Mouse (Mus musculus) adipocyte (in vitro differentiated cells): ENCODE measurements around the gene Nrip1.
A peak's percentile ranks its signal among the peaks of the same experiment; 100 is the strongest.

Experiments
- DNase-seq: peaks from one replicate; pipeline ENCODE4 v3.0.0-alpha.2; 2016; ENCODE audit warnings: low spot score

The Nrip1 gene

DNA sequence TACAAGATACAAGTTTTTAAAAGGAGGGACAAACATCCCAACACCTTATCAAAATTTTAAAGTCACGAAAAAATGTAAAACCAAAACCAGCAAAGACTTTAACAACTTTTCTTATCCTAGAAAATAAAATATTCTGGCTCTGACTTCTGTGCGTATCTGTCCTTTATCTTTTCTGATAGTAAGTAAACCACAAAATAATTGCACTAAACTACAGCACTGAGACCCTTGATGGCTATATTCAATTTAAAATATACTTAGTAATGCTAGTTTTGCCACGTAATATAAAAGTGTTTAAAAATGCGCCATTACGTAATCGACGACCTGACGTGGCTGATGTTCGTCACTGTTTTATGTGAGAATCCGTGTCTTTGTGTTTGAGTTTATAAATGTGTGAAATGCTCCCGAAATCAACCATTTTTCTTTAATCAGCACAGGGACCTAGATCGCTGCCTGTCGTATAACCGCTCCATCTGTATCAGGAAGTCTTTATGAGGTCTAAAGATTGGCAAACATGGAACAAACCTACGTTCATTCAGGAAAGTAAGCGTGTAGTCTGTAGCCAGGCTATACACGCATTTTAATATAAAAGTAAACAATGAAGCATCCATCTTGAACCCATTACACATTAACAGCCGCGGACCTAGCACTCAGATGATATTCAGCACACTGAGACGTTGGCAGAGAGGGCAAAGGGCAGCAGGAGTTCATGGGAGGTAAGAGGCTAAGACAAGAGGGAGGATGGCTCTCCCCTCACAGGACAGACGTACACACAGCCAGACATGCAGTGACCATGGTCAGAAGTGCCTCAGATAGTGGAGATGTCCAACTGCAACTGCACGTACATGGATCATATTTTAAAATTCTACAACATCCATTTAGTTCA lies 56.4 kb downstream of the Nrip1 start:
- DNase-seq = no peak

DNA sequence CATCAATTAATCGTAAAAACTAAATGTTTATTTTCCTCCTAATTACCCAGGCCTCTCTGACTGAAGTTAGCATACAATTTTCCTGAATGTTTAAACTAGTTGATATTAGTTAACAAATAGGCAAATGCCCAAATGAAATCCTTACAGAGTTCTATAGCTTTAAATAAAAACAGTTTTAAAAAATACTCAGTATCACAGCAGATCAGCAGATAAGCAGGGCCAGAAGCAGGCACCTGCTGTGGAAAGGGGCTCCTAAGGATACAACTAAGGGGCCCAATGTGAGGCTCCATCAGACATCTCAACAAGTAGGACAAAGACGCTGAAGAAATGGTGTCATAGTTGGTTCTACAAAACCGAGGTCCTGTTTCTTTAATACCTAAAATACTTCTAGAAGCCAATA lies 58.0 kb downstream of the Nrip1 start:
- no peak for DNase-seq

DNA sequence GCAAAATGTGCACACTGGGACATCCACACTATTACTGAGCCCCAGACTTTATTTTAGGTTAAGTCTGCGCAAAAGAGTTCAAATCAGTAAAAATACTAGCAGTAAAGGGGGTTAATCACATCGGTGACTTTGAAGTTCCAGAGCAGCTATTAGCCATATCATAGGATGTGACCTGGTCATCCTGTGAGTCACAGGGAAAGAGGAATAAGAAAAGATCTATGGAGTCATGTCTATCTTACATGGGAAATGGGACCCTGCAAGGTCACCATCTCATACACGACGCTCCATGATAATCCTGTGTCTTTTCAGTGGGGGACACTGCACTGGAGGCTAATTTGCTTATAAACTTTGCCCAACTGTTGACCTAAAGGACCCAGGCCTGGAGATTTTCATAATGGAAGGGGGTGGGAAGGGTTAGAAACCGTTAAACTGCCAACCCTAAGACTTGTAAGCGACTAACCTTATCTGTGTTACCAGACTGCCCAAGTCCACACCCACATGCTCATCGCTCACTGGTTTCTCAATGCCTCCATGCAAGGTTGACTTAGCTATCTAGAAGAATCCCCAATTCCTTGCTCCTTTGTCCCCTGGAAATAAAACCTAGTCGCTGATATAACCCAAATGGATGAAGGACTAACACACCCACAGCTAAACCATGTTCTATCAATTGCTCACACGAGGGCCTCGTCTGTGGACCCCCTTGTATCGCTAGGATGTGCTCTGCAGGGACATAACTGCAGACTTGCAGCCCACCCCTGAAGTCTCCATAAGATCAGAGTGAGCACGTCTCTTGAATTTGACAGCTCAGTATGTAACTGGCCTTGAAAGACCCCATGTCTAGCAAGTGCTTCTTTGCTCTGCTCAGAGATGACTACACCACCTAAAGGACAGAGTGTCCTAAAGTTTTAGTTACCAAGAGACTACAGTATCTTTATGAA lies 59.3 kb downstream of the Nrip1 start:
- DNase-seq = no peak

DNA sequence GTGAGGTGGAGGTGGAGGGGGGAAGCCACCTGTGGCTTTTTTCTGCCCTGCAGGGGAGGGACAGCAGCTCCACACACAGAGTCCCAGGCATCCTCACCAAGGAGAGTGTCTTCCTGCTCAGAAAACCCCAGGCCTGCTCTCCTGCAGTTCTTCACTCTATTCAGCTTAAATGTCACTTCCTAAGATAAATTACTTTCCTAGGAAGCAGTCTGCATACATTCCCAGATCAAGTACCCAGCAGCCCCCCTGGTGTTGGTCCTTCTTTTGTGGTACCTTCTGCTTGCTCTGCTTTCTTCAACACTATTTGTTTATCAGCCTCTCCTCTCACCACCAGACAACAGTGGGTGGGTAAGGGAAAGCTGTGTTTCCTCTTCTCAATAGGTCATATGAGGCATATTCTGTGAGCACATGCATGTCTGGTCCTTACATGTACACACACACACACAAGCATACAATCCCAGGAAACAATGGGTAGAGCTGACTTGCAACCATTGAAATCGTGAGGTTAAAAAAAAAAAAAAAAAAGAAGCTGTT lies 60.7 kb downstream of the Nrip1 start:
- no peak for DNase-seq

DNA sequence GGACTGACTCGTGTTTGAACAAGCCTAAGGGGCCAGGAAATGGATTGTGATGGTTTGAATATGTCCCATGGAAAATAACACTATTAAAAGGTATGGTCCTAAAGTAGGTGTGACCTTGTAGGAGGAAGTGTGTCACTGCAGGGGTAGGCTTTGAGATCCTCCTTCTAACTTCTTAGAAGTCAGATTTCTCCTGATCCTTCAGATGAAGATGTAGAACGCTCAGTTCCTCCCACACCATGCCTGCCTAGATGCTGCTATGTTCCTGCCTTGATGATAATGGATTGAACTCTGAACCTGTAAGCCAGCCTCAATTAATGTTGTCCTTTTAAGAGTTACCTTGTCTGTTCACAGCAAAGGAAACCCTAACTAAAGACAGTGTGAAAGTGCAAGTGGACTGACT lies 62.8 kb downstream of the Nrip1 start:
- DNase-seq = no peak

DNA sequence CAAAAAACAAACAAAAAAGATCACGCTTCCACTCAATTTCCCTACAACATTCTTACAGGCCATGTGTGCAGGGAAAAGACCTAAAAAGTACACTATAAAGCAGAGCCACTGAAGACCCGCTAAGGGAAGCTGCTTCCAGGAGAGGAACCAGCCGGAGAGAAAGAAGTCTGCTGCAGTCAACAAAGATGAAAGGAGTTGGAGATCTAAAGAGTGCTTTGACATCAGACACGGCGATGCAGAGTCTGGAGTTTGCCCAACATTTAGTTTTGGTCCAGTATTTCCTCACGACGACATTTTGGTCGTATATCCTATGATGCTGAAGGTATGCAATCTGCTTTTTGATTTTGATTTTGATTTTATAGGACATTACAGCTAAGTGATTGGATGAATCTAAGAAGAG lies 63.3 kb downstream of the Nrip1 start:
- no peak for DNase-seq

DNA sequence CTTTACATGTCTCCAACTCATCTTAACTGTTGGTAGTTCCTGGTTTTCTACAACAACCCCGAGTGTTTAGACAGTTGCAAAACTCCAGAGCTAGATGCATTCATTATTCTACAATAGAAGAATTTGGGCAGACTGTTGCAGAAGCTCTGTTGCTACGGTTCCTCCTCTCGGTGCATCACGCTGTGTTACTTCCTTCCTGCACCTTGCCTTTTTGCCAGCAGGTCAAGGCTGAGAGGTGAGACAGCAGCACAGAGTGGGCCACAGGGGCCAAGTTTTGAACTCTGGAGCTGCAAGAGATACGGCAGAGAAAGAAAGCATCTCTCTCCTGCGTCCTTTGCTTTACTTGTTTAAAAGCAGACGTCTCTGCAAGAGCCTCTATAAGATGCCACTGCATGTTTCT lies 64.3 kb downstream of the Nrip1 start:
- DNase-seq = no peak

DNA sequence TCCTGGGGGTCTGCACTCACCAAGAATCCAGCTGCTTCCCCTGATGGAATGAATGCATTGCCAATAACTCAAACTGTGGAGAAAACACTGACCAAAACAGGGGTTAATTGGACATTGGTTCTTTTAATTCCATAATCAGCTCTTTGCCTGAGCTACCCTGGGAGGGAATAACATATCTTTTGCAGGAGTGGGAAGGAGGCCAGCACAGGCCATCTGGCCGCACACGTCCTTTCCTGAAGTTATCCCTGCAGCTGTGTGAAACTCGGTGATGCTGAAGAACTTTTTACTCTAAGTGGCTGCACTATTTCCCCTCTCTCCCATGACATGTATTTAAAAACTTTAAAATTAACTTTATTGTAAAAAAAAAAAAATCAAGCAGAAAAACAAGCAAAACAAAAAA lies 66.6 kb downstream of the Nrip1 start:
- DNase-seq = no peak

DNA sequence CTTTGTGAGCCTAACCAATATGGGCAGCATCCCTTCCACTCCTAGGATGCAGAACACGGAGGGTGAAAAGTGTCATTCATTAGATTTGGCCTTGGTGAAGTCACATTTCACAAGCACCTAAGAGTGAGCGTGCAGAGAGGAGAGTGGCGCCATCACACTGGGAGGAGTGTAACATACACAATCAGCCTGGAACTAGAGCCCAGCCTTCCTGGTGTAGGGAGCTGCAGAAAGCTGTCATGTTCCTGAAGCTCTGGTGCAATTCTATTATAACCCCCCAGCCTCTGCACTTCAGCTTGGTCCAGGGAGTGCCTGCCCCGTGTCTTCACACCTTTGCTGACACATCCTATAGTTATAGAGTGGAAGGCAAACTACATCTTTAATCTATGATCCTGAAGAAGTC lies 67.2 kb downstream of the Nrip1 start:
- no peak for DNase-seq

DNA sequence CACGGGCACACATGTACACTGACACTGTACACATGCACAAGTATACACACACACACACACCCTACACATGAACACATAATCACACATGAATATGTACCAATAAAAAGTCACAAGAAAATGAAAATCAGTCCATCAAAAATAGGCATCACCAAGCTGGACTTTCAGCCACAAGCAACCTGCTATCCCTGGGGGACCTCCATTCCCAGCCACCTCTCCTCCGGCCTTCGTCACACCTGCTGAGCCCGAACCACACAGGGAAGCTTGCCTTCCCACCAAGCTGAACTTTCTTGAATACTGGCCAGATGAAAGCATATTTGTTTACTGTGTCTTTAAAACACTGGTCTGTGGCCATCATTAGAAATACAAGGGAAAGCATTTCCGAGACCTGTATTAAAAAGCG lies 70.2 kb downstream of the Nrip1 start:
- DNase-seq = no peak

DNA sequence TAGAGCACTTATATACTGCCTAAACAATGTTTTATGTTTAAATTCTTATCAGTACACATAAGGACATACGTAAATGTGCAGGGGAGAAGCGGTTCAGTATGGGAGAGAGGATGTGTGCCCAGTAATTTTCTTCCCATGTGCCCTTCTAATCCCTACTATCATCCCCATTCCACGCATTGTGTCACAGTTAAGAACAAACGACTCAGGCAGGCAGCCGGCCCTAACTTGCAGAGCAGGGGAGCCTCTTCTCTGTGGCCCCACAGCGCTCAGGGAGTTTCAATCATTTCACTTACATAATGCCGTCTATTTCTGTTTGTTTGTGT lies 71.9 kb downstream of the Nrip1 start:
- no peak for DNase-seq

DNA sequence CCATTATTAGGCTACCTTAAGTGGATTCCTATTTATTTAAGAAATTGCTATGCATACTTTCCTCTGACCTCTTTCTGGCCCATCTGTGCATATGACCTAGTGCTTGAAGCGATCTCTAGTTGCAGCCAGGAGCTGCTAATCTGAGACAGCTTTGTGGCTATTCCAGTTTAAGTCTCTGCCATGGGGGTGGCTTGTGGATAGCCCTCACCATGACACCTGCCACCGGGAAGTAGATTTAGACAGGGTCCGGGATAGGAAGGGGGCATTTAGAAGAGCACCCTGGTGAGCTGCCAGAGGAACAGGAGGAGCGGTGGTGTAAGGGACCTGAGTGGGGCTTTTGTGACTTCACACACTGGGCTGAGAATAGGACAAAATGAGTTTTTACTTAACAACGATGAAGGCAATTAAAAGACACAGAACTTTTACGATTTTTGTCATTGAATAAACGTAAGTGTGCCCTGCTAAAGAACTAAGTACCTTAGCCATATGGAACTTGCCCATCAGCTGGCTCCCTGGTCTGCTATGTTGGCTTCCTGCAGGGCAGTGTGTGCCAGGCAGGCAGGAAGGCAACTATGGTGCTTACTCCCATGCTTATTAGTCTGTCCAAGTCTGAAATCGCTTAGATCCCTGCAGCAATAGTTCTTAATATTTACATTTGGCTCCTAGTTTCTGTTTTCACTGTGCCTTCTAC lies 72.4 kb downstream of the Nrip1 start:
- DNase-seq = no peak

DNA sequence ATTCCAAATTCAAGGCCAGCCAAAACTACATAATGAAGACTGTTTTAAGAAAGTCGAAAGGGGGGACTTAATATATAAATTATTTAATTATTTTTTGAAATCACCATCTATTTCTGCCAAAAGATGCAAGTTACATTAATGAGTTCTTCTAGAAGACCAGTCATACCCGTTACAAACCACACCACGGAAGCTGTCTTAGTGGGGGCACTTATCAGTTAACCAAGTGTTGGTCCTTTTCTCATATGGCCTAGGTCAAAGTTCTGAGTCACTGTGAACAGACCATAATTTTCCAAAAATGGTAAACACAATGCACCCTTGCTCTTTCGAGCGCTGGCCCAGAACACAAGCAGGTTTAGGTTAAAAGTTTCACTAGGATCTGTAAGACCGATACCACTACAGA lies 73.2 kb downstream of the Nrip1 start:
- no peak for DNase-seq

DNA sequence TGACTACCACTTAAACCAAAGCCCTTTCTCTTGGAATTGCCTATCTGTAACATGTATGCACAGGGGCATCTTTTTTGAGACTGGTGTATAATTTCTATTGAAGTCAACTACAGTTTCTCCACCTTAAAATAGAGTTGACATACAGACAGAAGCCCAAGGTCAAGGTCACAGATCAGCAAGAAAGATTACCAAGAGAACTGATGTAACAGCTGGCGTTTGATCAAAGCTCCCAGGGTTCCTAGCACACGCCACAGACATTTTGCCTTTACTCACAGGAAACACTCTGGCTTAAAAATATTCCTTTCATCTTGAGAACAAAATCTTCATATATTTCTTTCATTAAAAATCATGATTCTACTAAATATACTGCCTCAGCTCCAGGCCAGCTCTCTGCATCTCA lies 74.1 kb downstream of the Nrip1 start:
- DNase-seq = no peak

DNA sequence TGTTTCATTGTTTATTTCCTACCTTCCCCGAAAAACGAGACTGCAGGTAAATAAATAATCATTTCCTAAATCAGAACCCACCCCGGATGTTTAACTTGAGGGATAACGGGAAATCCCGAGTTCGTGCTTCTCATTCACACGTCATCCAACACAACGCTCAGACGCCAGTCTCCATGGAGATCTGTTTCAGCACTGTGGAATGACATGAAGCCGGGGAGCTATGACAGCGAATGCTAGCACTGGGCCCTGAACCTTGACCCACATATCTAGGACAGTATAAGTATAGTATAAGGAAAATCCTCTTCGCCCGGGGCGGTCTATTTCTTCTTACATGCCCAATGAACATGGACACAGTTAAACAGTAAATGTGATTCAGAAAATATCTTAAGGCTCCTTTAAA lies 78.3 kb downstream of the Nrip1 start:
- DNase-seq = no peak

DNA sequence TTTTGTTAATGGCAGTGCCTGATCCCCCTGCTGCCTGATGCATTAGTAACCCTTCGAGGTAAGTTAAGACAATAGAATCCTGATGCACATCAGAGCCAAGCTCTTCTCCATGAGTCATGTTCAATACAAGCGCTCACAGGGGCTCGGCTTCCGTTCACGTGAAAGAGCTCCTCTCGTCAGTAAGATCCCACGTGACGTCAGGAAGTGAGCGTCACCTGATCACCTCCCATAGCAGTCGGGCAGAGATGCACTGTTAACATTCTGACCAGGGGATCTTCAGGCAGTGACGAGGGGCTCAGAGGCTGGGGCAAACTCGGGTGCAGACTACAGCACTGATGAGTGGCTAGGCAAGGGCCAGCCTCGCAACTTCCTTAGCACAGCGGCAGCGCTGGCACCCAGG lies 79.1 kb downstream of the Nrip1 start:
- no peak for DNase-seq

DNA sequence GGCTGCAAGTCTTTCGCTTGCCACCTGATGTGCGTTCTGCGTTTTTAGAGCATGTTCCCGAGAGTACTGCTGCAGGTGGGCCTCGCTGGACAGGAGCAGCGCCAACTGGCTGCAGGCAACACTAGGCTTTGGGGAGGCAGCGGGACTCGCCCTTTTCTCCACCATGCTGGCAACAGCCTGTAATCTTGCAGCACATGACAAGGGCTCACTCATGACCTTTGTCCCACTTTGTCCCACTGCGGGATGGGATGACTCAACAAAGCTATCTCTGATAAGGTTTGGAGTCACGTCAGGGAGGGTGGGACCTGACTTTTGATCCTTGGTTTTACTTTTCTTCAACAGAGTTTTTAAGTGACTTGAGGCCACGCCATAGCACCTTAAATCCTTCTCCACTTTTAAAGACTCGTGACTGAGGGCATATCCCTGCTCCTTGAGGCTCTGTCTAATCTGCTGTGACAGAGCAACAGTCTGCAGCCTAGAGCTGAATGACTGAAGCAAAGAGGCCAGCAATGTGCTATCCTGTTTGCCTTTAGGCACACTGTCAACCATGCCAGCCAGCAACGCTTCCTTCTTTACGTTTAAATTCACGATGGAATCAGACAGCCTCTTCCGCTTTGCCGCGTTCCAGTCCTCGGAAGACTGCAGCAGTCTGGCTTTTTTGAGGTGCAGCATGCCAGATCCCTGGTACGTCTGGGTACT lies 79.7 kb downstream of the Nrip1 start:
- DNase-seq = peak; percentile 42

DNA sequence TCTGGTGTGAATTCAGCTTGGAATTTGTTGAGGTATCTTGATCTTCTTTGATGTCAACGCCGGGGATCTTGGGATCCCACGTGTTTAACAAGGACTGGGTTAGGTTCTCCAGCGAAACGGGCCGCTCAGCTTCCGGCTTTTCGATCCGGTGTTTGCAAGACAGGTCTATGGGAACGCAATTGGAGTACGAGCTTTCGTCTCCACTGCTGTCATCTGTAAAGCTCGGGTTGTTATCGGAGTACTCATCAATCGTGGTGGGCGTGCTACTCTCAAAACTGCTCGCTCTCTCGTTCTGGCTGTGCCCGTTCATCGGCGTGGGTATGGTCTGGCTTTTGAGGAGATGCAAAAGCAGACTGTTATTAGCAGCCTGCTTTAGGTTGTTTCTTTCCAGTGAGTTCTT lies 80.5 kb downstream of the Nrip1 start:
- no peak for DNase-seq

DNA sequence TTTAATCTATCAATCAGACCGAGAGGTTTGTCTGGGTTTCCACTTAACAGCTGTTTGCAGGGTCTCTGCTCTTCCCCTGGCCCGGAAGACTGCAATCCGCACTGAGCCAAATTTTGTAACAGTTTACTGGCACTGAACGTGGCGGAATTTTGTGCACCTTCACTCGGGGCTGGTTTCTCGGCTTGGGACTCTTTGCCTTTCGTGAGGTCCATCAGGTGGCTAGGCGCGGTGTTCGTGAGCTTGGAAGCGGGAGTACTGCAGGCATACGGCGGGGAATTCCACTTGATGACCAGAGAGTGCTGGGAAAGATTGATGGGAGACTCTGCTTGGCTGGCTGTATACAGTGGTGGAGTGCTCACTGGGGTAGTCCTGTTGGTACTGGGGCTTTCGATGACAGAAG lies 81.0 kb downstream of the Nrip1 start:
- DNase-seq = no peak

DNA sequence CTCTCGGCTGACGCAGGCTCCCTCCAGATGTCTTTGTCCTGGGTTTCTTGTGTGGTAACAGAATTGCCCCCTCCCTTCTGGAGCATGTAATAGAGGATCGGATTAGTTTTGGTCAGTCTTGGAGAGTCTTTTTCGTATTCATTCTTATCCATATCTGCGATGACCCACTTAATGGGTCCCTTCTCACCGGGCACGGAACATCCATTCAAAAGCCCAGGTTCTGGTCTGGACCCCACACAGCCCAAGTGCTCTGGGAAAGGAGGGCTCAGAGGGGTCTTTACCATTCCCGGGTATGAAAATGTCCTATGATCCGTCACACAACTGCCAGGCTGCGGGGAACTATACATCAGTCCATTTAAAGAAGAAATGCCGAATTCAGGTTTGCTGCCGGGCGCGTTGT lies 82.3 kb downstream of the Nrip1 start:
- DNase-seq = no peak

DNA sequence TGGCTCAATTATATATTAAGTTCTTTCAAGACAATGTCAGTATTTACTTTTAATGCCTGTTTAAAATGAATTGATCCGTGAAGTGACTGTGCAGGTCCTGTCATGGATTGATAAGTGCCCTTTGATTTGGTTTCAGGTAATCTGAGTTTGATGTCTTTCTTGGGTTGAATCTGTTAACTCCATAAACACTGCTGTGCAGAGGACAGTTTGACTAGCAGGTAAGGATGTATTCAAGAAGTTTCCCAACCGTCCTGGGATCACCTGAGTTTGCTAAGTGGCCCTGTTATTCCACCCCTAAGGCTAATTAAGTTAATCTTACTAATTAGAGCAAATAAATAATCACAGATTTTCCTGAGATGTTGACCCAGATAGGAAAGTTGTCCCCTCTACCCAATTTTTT lies 84.1 kb downstream of the Nrip1 start:
- DNase-seq = no peak

DNA sequence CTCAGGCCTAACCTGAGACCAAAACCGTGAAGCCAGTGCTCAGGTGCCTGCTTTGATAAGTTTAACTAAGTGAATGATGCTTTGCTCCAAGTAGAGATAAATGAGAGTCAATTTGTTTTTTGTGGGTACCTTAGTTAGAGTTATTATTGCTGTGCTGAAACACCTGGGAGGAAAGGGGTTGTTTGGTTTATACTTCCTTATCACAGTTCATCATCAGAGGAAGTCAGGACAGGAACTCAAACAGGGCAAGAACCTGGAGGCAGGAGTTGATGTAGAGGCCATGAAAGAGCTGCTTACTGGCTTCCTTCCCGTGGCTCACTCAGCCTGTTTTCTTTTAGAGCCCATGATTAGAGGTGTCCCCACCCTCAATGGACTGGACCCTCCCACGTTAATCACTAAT lies 89.8 kb downstream of the Nrip1 start:
- no peak for DNase-seq
